Mouse (Mus musculus) small intestine, adult 2 months (tissue): Measurements from ENCODE around the gene Mcub.

Source experiments
- CTCF ChIP-seq: fragments of 200-500 bp; IDR thresholded peaks from 2 replicates; pipeline ENCODE4 v1.5.1; 2012; ENCODE audit warnings: low read depth, mild to moderate bottlenecking, control low read depth, inconsistent platforms, low read length, moderate library complexity, mixed read lengths; ENCODE audit not compliant: insufficient replicate concordance, insufficient read length; ENCODE audit errors: extremely low read depth
- POLR2A ChIP-seq: fragments of 200-500 bp; IDR thresholded peaks from 2 replicates; pipeline ENCODE4 v1.6.1; 2012; ENCODE audit warnings: low read depth, mild to moderate bottlenecking, control low read depth, inconsistent platforms, low read length, moderate library complexity

DNA sequence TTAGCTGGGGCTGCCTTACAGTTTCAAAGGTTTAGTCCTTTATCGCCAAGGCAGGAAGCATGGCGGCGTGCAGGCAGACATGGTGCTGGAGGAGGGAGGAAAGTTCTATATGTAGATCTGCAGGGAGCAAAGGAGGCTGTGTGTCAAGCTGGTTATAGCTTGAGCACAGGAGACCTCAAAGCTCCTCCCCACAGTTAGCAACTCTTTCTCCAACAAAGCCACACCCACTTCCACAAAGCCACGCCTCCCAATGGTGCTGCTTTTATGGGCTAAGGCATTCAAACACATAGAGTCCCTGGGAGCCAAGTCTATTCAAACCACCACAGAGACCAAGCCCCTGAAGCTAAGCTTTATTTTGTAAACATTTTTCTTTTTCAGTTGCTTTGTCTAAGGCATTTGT, 71.1 kb downstream of the Mcub start:
- no peak for TF ChIP-seq POLR2A
- TF ChIP-seq CTCF, result no peak
